Mouse (Mus musculus) heart, embryonic 16.5 days (tissue): Measurements from ENCODE around the gene Slc2a2. TPM values are rescaled to one million over a fixed set of nuclear protein-coding genes. Genes with fewer than 3 reads are reported as not detected.

Experiments
- ATAC-seq: fragments of 200-750 bp; cut with Nextera tagmentation; replicated peaks from 2 replicates; pipeline ENCODE4 v1.8.0; 2017; ENCODE audit warnings: moderate number of reproducible peaks; ENCODE audit not compliant: insufficient read depth, low FRiP score; ENCODE audit errors: extremely low read depth
- H3K27ac ChIP-seq: fragments of 300-500 bp; sonication (generic); 2 replicates; pipeline ENCODE4 v1.5.1; 2014; ENCODE audit warnings: mild to moderate bottlenecking, low read length, control low read depth, moderate library complexity
- H3K27me3 ChIP-seq: fragments of 300-500 bp; sonication (generic); 2 replicates; pipeline ENCODE4 v1.6.1; 2014; ENCODE audit warnings: low read length, mixed read lengths; ENCODE audit not compliant: control insufficient read depth, insufficient read depth
- H3K36me3 ChIP-seq: fragments of 300-500 bp; sonication (generic); 2 replicates; pipeline ENCODE4 v1.6.1; 2014; ENCODE audit not compliant: control insufficient read depth, insufficient read depth
- H3K4me1 ChIP-seq: fragments of 300-500 bp; sonication (generic); 2 replicates; pipeline ENCODE4 v1.6.1; 2014; ENCODE audit warnings: low read length, mixed read lengths; ENCODE audit not compliant: control insufficient read depth, insufficient read depth
- H3K4me2 ChIP-seq: fragments of 300-500 bp; sonication (generic); 2 replicates; pipeline ENCODE4 v1.6.1; 2014; ENCODE audit warnings: low read depth, mild to moderate bottlenecking, control low read depth, low read length
- H3K4me3 ChIP-seq: fragments of 300-500 bp; sonication (generic); 2 replicates; pipeline ENCODE4 v1.5.1; 2014; ENCODE audit warnings: mild to moderate bottlenecking, control low read depth, low read length
- H3K9ac ChIP-seq: fragments of 300-500 bp; sonication (generic); 2 replicates; pipeline ENCODE4 v1.6.1; 2014; ENCODE audit warnings: low read length, control low read depth
- H3K9me3 ChIP-seq: fragments of 300-500 bp; sonication (generic); replicated peaks from 2 replicates; pipeline ENCODE4 v1.6.1; 2016; ENCODE audit warnings: low read length; ENCODE audit not compliant: control insufficient read depth
- WGBS: fragments of 180-500 bp; shearing (Covaris S2); extraction: QIAGEN DNeasy Blood & Tissue Kit; methylation state at CpG from one replicate; pipeline ENCODE4 v1.1.7; 2014; 5-methylcytosine and 5-hydroxymethylcytosine counted together
- polyA plus RNA-seq: library from polyadenylated mRNA; unstranded; fragments of >200 nt; fragmentation: Nextera tagmentation; extraction: Ambion mirVana; gene quantifications from 2 replicates; pipeline ENCODE4 v1.2.1, GENCODE M21; 2015

The Slc2a2 gene
- polyA plus RNA-seq, 1 experiment from 2014 or later: 0.12 TPM

GRCm38 (mm10) chr3:28775361-28775760, 77.7 kb downstream of the Slc2a2 start:
- Histone ChIP-seq H3K9ac (no peak overlapping the region), H3K4me2 (no peak overlapping the region), H3K27me3 (no peaks in the 10 kb centered on the region), H3K27ac (no peak overlapping the region), H3K4me3 (no peak overlapping the region), H3K4me1 (no peaks in the 10 kb centered on the region), H3K9me3 (no peaks in the 10 kb centered on the region), H3K36me3 (no peaks in the 10 kb centered on the region)
- 53% methylated on average over 7 of the region's 7 CpGs for WGBS
- ATAC-seq: no peak

- Histone ChIP-seq H3K36me3 (no peaks in the 10 kb centered on the region), H3K4me1 (no peaks in the 10 kb centered on the region), H3K4me3 (no peak overlapping the region), H3K4me2 (no peak overlapping the region), H3K9me3 (no peaks in the 10 kb centered on the region), H3K9ac (no peak overlapping the region), H3K27me3 (no peaks in the 10 kb centered on the region), H3K27ac (no peak overlapping the region)
- ATAC-seq: no peak
- WGBS: 46% methylated on average over 1 of the region's 1 CpGs
Observed at GRCm38 (mm10) chr3:28775958-28776357, 78.3 kb downstream of the Slc2a2 start.

- no peak overlapping the region for H3K27ac ChIP-seq
- no peak overlapping the region for H3K4me3 ChIP-seq
- no peaks in the 10 kb centered on the region for H3K27me3 ChIP-seq
- no peak for ATAC-seq
- no peak overlapping the region for H3K9ac ChIP-seq
- WGBS: 76% methylated on average over 1 of the region's 1 CpGs
- H3K4me1 ChIP-seq: no peaks in the 10 kb centered on the region
- no peak overlapping the region for H3K4me2 ChIP-seq
- H3K9me3 ChIP-seq: no peaks in the 10 kb centered on the region
- H3K36me3 ChIP-seq: no peaks in the 10 kb centered on the region
Observed at GRCm38 (mm10) chr3:28776491-28776890, 78.8 kb downstream of the Slc2a2 start.

- H3K36me3 ChIP-seq: no peaks in the 10 kb centered on the region
- no peaks in the 10 kb centered on the region for H3K27me3 ChIP-seq
- H3K4me2 ChIP-seq: peak overlapping the region; percentile 99
- no peak overlapping the region for H3K9ac ChIP-seq
- WGBS: 74% methylated on average over 9 of the region's 9 CpGs
- peak overlapping the region; percentile 89 for H3K4me3 ChIP-seq
- H3K9me3 ChIP-seq: no peaks in the 10 kb centered on the region
- peaks cover 6% of the 10 kb centered on the region for H3K4me1 ChIP-seq
- ATAC-seq: no peak
- H3K27ac ChIP-seq: no peak overlapping the region
Observed at GRCm38 (mm10) chr3:28780511-28780910, 82.8 kb downstream of the Slc2a2 start.

Other genes with a start within 250 kb of the Slc2a2 start
- 8.5 and 8.7 TPM in 2 replicates for gene Eif5a2, start 83.4 kb downstream of the Slc2a2 start, polyA plus RNA-seq
- 163 and 199 TPM in 2 replicates for gene Rpl22l1, start 107.5 kb downstream of the Slc2a2 start, polyA plus RNA-seq
- gene Gm1527, start 194.7 kb downstream of the Slc2a2 start, polyA plus RNA-seq: not detected in 2 replicates